Mouse (Mus musculus): ENCODE measurements around the gene Olfr568.

The Olfr568 gene

GRCm38 (mm10) chr7:102876822-102877221, at the start of gene Olfr568:
Olfr568 (plus strand) TSS chr7:102877122.
- DNase-seq = no peak

- no peak for DNase-seq
Observed at GRCm38 (mm10) chr7:102855807-102856206, 21.1 kb upstream of the Olfr568 start.

GRCm38 (mm10) chr7:102858665-102859064, 18.3 kb upstream of the Olfr568 start, which contains the start of gene Olfr566:
Olfr566 (minus strand) TSS chr7:102858765.
- no peak for DNase-seq

GRCm38 (mm10) chr7:102890782-102891181, 13.9 kb downstream of the Olfr568 start, which contains the start of gene Olfr569:
Olfr569 (minus strand) TSS chr7:102890882.
- no peak for DNase-seq

GRCm38 (mm10) chr7:102915261-102915660, 38.3 kb downstream of the Olfr568 start:
- DNase-seq = no peak

- no peak for DNase-seq
Observed at GRCm38 (mm10) chr7:102916405-102916804, 39.5 kb downstream of the Olfr568 start.

GRCm38 (mm10) chr7:102917032-102917875, 40.3 kb downstream of the Olfr568 start, which contains the start of gene Olfr571:
Olfr571 (minus strand) TSS chr7:102917536.
- no peak for DNase-seq

- DNase-seq = peak; percentile 31
Observed at GRCm38 (mm10) chr7:102919632-102920031, 42.7 kb downstream of the Olfr568 start.

- no peak for DNase-seq
Observed at GRCm38 (mm10) chr7:102924109-102924508, 47.2 kb downstream of the Olfr568 start, which contains the start of gene Olfr572. Olfr572 (plus strand) TSS chr7:102924409.

- DNase-seq = no peak
Observed at GRCm38 (mm10) chr7:102927105-102927504, 50.2 kb downstream of the Olfr568 start.
